Mouse (Mus musculus) spleen, adult 2 months (tissue): ENCODE results near the gene Tcta. TPM values are rescaled to one million over a fixed set of nuclear protein-coding genes. Genes with fewer than 3 reads are reported as not detected.

Source experiments
- DNase-seq, 2 experiments: peaks; one replicate each; pipeline versions ENCODE4 v3.0.0 to v3.0.0-alpha.2; 2012 to 2021; ENCODE audit warnings: low spot score in 2 of 2, low read depth in 1 of 2
- H3K27ac ChIP-seq: fragments of 200-500 bp; 2 replicates; pipeline ENCODE4 v1.5.1; 2012; ENCODE audit warnings: low read length, inconsistent platforms; ENCODE audit not compliant: insufficient read depth
- H3K27me3 ChIP-seq: fragments of 200-500 bp; 2 replicates; pipeline ENCODE4 v1.6.1; 2012; ENCODE audit warnings: mild to moderate bottlenecking, moderate library complexity, low read length, inconsistent platforms; ENCODE audit not compliant: control insufficient read depth, insufficient read depth
- H3K36me3 ChIP-seq: fragments of 200-500 bp; 2 replicates; pipeline ENCODE4 v1.6.1; 2012; ENCODE audit warnings: mild to moderate bottlenecking, low read length, inconsistent platforms; ENCODE audit not compliant: control insufficient read depth, insufficient read depth
- H3K4me1 ChIP-seq: fragments of 200-500 bp; 2 replicates; pipeline ENCODE4 v1.6.1; 2011; ENCODE audit warnings: inconsistent platforms; ENCODE audit not compliant: control insufficient read depth, insufficient read depth, insufficient read length
- H3K4me3 ChIP-seq: fragments of 200-500 bp; 2 replicates; pipeline ENCODE4 v1.5.1; 2011; ENCODE audit warnings: mild to moderate bottlenecking, inconsistent platforms; ENCODE audit not compliant: insufficient read depth, insufficient read length; ENCODE audit errors: extremely low read depth
- CTCF ChIP-seq: fragments of 200-500 bp; IDR thresholded peaks from 2 replicates; pipeline ENCODE4 v1.5.1; 2011; ENCODE audit warnings: mild to moderate bottlenecking, inconsistent platforms; ENCODE audit not compliant: insufficient read depth, insufficient read length, insufficient replicate concordance; ENCODE audit errors: extremely low read depth
- POLR2A ChIP-seq: fragments of 200-500 bp; IDR thresholded peaks from 2 replicates; pipeline ENCODE4 v1.6.1; 2011; ENCODE audit warnings: low read depth, low read length, inconsistent platforms
- WGBS: fragments of 180-500 bp; shearing (Covaris S2); methylation state at CpG from one replicate; pipeline ENCODE4 v1.1.7; 2018; 5-methylcytosine and 5-hydroxymethylcytosine counted together
- polyA plus RNA-seq: library from polyadenylated mRNA; depleted of rRNA; stranded (reverse); fragments of >200 nt; gene quantifications from 2 replicates; pipeline ENCODE4 v1.2.3, GENCODE M21; 2012

The Tcta gene
- polyA plus RNA-seq, 1 experiment = 17.9 TPM

DNA sequence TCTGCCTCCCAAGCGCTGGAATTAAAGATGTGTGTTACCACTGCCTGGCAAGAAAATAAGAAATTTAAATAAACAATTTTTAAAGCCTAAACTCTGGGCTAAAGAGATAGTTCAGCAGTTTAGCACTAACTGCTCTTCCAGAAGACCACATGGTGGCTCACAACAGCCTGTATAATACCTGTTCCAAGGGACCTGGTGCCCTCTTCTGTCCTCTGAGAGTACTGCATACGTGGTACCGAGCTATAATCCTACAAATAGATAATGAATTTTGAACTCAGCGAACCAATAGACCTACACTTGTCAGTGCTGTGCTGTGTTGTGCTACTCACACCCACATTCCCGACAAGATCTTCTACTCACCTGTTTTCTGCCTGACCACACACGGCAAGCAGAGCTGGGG, 21.6 kb downstream of the Tcta start:
- DNase-seq = peak; percentile 67 to 82
- no peak overlapping the region for H3K4me3 ChIP-seq
- no peaks in the 10 kb centered on the region for H3K36me3 ChIP-seq
- TF ChIP-seq POLR2A (no peak), CTCF (peak; percentile 73; the same call in 1 of the 2 replicates)
- no peaks in the 10 kb centered on the region for H3K27me3 ChIP-seq
- WGBS = 8% methylated on average over 6 of the region's 6 CpGs
- H3K4me1 ChIP-seq = no peaks in the 10 kb centered on the region
- H3K27ac ChIP-seq = no peak overlapping the region

DNA sequence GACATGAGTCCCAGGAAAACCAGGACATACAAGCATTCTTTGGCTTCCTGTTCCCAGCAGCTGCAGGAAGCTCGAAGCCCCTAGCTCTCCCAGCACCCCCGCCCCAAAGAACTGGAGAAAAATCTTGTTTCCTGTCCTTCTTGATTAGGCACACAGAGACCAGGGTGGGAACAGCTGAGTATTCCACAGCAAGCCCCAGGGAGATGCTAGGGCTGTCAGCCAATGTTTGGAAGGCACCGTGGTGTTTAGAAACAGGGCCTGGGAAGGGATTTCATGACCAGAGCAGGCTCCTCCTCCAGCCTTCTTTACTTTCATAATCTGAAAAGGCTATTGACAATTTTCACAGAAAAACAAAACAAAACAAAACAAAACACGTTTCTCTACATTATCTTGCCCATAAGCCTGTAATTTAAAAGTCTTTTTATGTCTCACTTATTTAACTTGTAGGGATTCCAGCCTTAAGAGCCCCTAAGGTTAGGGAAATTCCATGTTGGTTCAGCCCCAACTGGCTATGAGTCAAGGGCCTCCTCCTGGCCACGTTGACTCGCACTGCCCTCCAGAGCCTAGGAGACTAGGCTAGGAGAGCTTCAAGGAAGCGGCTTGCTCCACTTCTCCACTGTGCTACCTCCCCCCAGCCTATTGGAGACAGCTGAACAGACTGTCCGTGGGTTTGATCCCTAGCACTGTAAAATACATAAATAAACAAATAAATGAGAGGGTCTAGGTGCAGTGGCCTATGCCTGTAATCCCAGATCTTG, 25.7 kb downstream of the Tcta start:
- no peak overlapping the region for H3K27ac ChIP-seq
- WGBS = 52% methylated on average over 8 of the region's 8 CpGs
- no peak for DNase-seq
- H3K27me3 ChIP-seq = no peaks in the 10 kb centered on the region
- no peak overlapping the region for H3K4me3 ChIP-seq
- TF ChIP-seq POLR2A = no peak
- no peak for TF ChIP-seq CTCF
- H3K36me3 ChIP-seq = no peaks in the 10 kb centered on the region
- no peaks in the 10 kb centered on the region for H3K4me1 ChIP-seq

DNA sequence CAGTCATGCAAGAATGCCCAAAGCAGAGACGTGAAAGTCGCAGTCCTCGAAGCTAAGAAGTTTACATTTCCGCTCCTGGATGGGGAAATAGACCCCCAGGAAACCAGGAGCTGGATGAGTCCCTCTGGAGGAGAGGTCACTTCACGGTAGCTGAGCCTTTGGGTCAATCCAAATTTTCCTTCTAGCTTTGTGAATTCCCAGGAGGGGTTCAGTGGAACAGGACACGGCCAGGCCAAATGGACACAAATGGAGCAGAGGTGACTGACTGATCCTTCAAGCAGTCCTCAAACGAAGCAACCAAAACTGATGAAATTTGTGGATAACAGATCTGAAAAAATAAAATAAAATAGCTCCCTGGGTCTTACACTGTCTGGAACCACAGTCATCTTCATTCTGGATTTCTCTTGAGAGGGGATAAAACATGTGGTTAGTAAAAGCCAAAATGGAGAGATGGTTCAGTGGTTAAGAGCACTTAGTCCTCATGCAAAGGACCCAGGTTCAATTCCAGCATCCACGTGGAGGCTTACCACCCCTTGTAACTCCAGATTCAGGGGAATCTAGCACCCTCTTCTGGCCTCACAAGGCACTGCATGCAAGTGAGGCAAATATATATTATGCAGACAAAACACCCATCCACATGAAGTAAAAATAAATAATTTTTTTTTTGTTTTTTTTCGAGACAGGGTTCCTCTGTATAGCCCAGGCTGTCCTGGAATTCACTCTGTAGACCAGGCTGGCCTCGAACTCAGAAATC, 27.1 kb downstream of the Tcta start:
- no peak for TF ChIP-seq POLR2A
- peak; percentile 34; the same call in 1 of the 2 replicates for TF ChIP-seq CTCF
- H3K36me3 ChIP-seq = no peaks in the 10 kb centered on the region

DNA sequence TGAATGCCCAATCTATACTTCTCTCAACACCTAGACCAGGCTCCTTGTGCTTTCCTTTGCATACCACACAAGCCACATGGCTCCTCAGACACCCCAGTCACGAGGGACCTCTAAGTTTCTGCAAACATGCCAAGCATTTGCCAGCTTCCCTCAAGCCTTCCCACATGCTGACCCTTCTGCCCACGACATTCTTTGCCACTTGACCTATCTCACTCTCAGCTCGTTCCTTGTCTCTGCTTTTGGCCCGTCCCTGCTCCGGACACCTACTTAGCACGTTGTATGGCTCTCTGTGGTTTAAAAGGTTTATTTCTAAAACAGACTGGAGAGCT, 30.7 kb downstream of the Tcta start:
- Histone ChIP-seq H3K27ac (no peak overlapping the region), H3K4me1 (no peaks in the 10 kb centered on the region), H3K36me3 (no peaks in the 10 kb centered on the region), H3K27me3 (no peaks in the 10 kb centered on the region), H3K4me3 (no peak overlapping the region)
- no peak for DNase-seq
- no peak for TF ChIP-seq POLR2A
- WGBS = 57% methylated on average over 6 of the region's 6 CpGs

More for the DNA sequence above, 27.1 kb downstream of the Tcta start:
- DNase-seq = peak; percentile 21 to 37
- Histone ChIP-seq H3K27ac (no peak overlapping the region), H3K27me3 (no peaks in the 10 kb centered on the region), H3K4me1 (no peaks in the 10 kb centered on the region), H3K4me3 (no peak overlapping the region)
- 73% methylated on average over 10 of the region's 10 CpGs for WGBS

DNA sequence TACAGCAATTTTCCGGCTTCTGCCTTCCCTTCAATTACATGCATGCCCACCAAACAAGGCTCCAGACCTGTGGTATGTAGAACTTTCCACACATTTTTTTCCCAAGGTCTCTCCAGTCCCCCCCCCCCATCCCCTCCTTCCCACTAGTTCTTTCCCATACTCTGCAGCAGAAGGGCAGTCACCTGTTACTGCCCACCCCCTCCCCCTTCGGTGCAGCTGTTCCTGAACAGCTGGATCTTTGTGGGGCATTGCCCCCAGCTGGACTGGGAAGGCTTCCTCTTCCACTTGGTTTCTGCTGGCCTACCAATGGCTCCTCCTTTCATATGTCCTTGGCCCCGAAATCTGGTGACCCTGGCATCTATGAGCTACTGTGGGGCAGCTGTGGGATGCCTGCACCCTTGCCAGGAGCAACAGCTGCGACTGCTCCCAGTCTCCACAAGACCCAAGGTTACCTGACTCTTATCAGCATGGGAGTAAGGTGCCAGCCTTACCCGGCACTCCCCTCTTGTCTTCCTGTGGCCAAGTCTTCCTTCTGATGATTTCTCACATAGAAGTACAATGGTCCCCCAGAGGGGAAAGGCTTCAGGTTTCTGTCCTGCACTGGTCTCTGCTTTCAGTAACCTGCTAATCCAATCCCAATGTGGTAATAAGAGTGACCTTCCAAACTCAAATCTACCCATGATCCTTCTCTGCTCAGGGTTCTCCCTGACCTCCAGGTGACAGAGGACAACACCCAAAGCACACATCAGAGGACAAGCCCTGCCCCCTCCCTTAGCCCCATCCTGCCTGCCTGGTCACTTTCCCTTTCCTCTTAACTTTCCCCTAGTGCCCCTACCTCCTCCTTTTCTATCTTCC, 31.3 kb downstream of the Tcta start:
- Histone ChIP-seq H3K27me3 (no peaks in the 10 kb centered on the region), H3K4me3 (no peak overlapping the region), H3K27ac (no peak overlapping the region), H3K4me1 (no peaks in the 10 kb centered on the region), H3K36me3 (no peaks in the 10 kb centered on the region)
- DNase-seq = no peak
- no peak for TF ChIP-seq CTCF
- no peak for TF ChIP-seq POLR2A
- 70% methylated on average over 5 of the region's 5 CpGs for WGBS

DNA sequence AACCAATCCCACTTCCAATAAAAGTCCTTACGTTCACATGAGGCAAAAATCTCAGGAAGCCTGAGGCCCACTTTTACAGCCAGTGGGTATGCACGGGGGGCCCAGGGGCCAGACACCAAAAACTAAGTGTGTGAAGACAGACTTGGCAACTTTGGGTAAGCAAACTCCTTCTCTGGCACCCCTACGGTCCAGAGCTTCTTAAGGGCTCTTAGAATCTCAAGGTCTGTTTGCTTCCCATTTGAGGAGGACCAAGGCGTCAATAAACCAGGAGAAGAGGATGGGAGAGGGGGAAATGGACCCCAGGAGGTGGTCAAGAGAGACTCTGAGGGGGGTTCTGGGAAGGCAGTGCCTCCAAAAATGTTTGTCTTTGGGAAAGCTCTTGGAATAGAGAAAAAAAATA, 32.5 kb downstream of the Tcta start:
- TF ChIP-seq POLR2A = no peak
- TF ChIP-seq CTCF = no peak
- no peaks in the 10 kb centered on the region for H3K4me1 ChIP-seq
- WGBS = 88% methylated on average over 4 of the region's 4 CpGs
- no peaks in the 10 kb centered on the region for H3K36me3 ChIP-seq
- DNase-seq = no peak
- no peaks in the 10 kb centered on the region for H3K27me3 ChIP-seq
- no peak overlapping the region for H3K27ac ChIP-seq
- no peak overlapping the region for H3K4me3 ChIP-seq

DNA sequence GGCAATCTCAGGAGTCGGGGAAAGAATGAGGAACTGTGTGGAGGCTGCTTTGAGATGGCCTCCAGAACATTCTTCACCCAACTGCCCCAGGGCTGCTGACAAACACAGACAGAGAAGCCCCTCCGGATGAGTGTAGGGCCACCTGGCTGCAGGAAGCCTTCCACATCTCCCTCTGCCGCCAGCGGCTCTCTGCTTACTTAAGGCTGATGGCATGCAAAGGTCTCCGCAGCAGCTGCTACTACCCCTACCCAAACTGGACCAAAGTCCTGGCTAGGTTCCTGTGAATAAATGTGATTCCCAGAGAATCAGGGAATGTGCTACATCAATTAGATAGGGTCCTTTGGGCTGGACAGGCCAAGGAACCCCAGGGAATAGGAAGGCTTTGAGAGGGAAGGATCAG, 33.3 kb downstream of the Tcta start:
- no peaks in the 10 kb centered on the region for H3K4me1 ChIP-seq
- TF ChIP-seq CTCF = no peak
- TF ChIP-seq POLR2A = no peak
- no peaks in the 10 kb centered on the region for H3K27me3 ChIP-seq
- 85% methylated on average over 5 of the region's 5 CpGs for WGBS
- no peak overlapping the region for H3K27ac ChIP-seq
- H3K36me3 ChIP-seq = no peaks in the 10 kb centered on the region
- H3K4me3 ChIP-seq = no peak overlapping the region
- no peak for DNase-seq
